Mouse (Mus musculus): ENCODE data around the gene Zfyve28. TPM values are rescaled to one million over a fixed set of nuclear protein-coding genes. Genes with fewer than 3 reads are reported as not detected.

The Zfyve28 gene
- total and polyA plus RNA-seq, 3 experiments: 0.12 to 0.14 TPM; not detected in 1

- H3K36me3 ChIP-seq (ENCODE audit: control insufficient read depth in 1 of 2, insufficient read depth in 2 of 2, low read length in 2 of 2): peaks cover 15 to 33% of the 10 kb centered on the region in 2 experiments
- H3K9me3 ChIP-seq (replicated peaks; ENCODE audit: insufficient read depth, low read length): no peaks in the 10 kb centered on the region
- H3K27me3 ChIP-seq (ENCODE audit: control insufficient read depth in 1 of 2, insufficient read depth in 2 of 2, low read length in 2 of 2): no peaks in the 10 kb centered on the region
- H3K4me1 ChIP-seq (ENCODE audit: control insufficient read depth in 1 of 2, insufficient read depth in 2 of 2, low read length in 2 of 2): peaks cover 7 to 26% of the 10 kb centered on the region in 2 experiments
- peak; percentile 100 for DNase-seq (ENCODE audit: low read depth, low spot score)
- peak within 1 kb of the TSS; percentile 78 to 85 for H3K4me3 ChIP-seq (ENCODE audit: control insufficient read depth in 1 of 2, insufficient read depth in 1 of 2, low read depth in 2 of 2, low read length in 2 of 2)
- H3K9ac ChIP-seq (ENCODE audit: control insufficient read depth, low read depth, low read length, poor library complexity, severe bottlenecking): peak within 1 kb of the TSS; percentile 90
- peak within 1 kb of the TSS; percentile 91 for H3K27ac ChIP-seq (ENCODE audit: control insufficient read depth, low read depth, low read length)
- peaks cover 28% of the 10 kb centered on the region for H3K79me2 ChIP-seq (ENCODE audit: control insufficient read depth, insufficient read depth, low read length, poor library complexity)
- TF ChIP-seq ZKSCAN1 (IDR thresholded peaks at IDR 0.05; ENCODE audit: low read depth, low read length) (no peak), NRF1 (IDR thresholded peaks at IDR 0.05; ENCODE audit: insufficient read depth, low read depth, low read length, poor library complexity, severe bottlenecking) (peak; percentile 90), MYB (IDR thresholded peaks at IDR 0.05; ENCODE audit: low read depth, low read length) (peak; percentile 80; the same call in 1 of the 2 replicates), CTCF (IDR thresholded peaks at IDR 0.05 in 2 of 3, conservative IDR thresholded peaks at IDR 0.05 in 1 of 3; ENCODE audit: control insufficient read depth in 1 of 3, insufficient read depth in 1 of 3, low read depth in 2 of 3, low read length in 3 of 3, poor library complexity in 1 of 3, severe bottlenecking in 1 of 3) (no peak), JUND (IDR thresholded peaks at IDR 0.05; ENCODE audit: low read depth, low read length) (no peak), MAZ (IDR thresholded peaks at IDR 0.05; ENCODE audit: low read depth, low read length) (peak; percentile 82; the same call in 1 of the 2 replicates), RCOR1 (IDR thresholded peaks at IDR 0.05; ENCODE audit: low read depth, low read length) (0 out of 2 replicates have a peak, but pooled peaks have one; percentile 28), MAFK (IDR thresholded peaks at IDR 0.05; ENCODE audit: borderline replicate concordance, low read depth, low read length) (no peak; the same call in 1 of the 2 replicates), ZNF384 (IDR thresholded peaks at IDR 0.05; ENCODE audit: low read depth, low read length) (peak; percentile 31; the same call in 1 of the 2 replicates), SIN3A (IDR thresholded peaks at IDR 0.05; ENCODE audit: low read length) (peak; percentile 96), MAX (IDR thresholded peaks at IDR 0.05; ENCODE audit: low read length) (peak; percentile 76), EP300 (IDR thresholded peaks at IDR 0.05; ENCODE audit: low read depth in 1 of 2, low read length in 2 of 2) (peak; percentile 37 to 72; a peak in 3 of 4 replicates), POLR2AphosphoS2 (IDR thresholded peaks at IDR 0.05; ENCODE audit: low read length) (peak; percentile 99), MEF2A (IDR thresholded peaks at IDR 0.05; ENCODE audit: extremely low read depth, insufficient replicate concordance, low read depth, low read length, poor library complexity, severe bottlenecking) (no peak), ETS1 (IDR thresholded peaks at IDR 0.05; ENCODE audit: low read depth, low read length) (peak; percentile 78), TCF12 (IDR thresholded peaks at IDR 0.05; ENCODE audit: low read depth, low read length) (peak; percentile 44), HCFC1 (IDR thresholded peaks at IDR 0.05; ENCODE audit: low read depth, low read length) (peak; percentile 84), GABPA (IDR thresholded peaks at IDR 0.05; ENCODE audit: low read depth, low read length) (no peak), TBP (IDR thresholded peaks at IDR 0.05; ENCODE audit: low read depth, low read length) (peak; percentile 80), UBTF (IDR thresholded peaks at IDR 0.05; ENCODE audit: borderline replicate concordance, insufficient read depth, low read depth, low read length) (0 out of 2 replicates have a peak, but pooled peaks have one; percentile 50), ZMIZ1 (IDR thresholded peaks at IDR 0.05; ENCODE audit: low read depth, low read length) (peak; percentile 95), USF1 (IDR thresholded peaks at IDR 0.05; ENCODE audit: low read depth, low read length) (no peak), POLR2A (IDR thresholded peaks at IDR 0.05; ENCODE audit: control insufficient read depth in 1 of 2, insufficient read depth in 1 of 2, low read depth in 1 of 2, low read length in 2 of 2, poor library complexity in 1 of 2) (peak; percentile 87 to 97), ZC3H11A (IDR thresholded peaks at IDR 0.05; ENCODE audit: low read depth, low read length) (0 out of 2 replicates have a peak, but pooled peaks have one; percentile 14), RAD21 (IDR thresholded peaks at IDR 0.05; ENCODE audit: low read depth, low read length) (no peak), CHD1 (IDR thresholded peaks at IDR 0.05; ENCODE audit: low read depth, low read length) (no peak), MXI1 (IDR thresholded peaks at IDR 0.05; ENCODE audit: low read depth, low read length) (peak; percentile 65), GATA1 (IDR thresholded peaks at IDR 0.05; ENCODE audit: low read depth, low read length) (peak; percentile 75), MYC (IDR thresholded peaks at IDR 0.05; ENCODE audit: low read depth, low read length) (peak; percentile 91), CHD2 (IDR thresholded peaks at IDR 0.05; ENCODE audit: low read length) (peak; percentile 21; the same call in 1 of the 2 replicates), BHLHE40 (IDR thresholded peaks at IDR 0.05; ENCODE audit: borderline replicate concordance, low read depth, low read length) (no peak), USF2 (IDR thresholded peaks at IDR 0.05; ENCODE audit: borderline replicate concordance in 1 of 2, insufficient read depth in 1 of 2, low read depth in 1 of 2, low read length in 2 of 2) (no peak), ELF1 (IDR thresholded peaks at IDR 0.05; ENCODE audit: low read depth, low read length) (peak; percentile 81), E2F4 (IDR thresholded peaks at IDR 0.05; ENCODE audit: borderline replicate concordance, low read depth, low read length) (no peak)
Measured at GRCm38 (mm10) chr5:34168950-34169891, 119.0 kb downstream of the Zfyve28 start, which contains the start of the genes Poln and Haus3. Gene Poln, minus strand, starts transcription at chr5:34169448. Gene Haus3, minus strand, starts transcription at chr5:34169527.

Data from MEL (cell line).